Mouse (Mus musculus) ovary, postnatal 14 days (tissue): ENCODE results near the gene Gm648.
"Not testable (repeated sequence)": the region's sequence is repeated elsewhere in the genome, so short reads cannot be mapped to it uniquely, and the experiment has no call there.

Experiments used
- DNase-seq: peaks from one replicate; pipeline ENCODE4 v3.0.0; 2022; ENCODE audit warnings: low spot score

Gm648 gene

GRCm38 (mm10) chrX:56549506-56549905 lies at the start of gene Gm648:
Gm648 (minus strand) TSS chrX:56549606.
- no peak for DNase-seq

- DNase-seq = peak; percentile 80
Observed at GRCm38 (mm10) chrX:56597887-56598640, 48.7 kb upstream of the Gm648 start, which contains the start of gene Mmgt1. Mmgt1 (minus strand) TSS chrX:56598069.

GRCm38 (mm10) chrX:56597219-56597886 lies 47.9 kb upstream of the Gm648 start:
- DNase-seq = no peak

DNA sequence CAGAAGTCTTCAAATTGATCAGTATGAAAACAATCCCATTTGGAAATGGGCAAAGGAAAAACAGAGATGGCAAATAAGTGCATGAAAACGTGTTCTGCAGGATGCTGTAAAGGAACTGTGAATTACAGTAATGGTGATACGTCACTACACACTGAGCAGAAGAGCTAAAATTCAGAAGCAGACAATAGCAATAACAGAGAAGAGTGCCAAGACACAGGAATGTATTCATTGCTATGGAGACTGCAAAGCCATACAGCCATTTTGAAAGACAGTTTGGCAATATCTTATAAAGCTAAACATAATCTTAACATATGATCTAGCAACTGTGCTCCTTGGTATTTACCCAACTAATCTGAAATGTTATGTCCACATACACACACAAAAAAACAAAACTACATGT lies 28.8 kb upstream of the Gm648 start:
- DNase-seq = no peak

DNA sequence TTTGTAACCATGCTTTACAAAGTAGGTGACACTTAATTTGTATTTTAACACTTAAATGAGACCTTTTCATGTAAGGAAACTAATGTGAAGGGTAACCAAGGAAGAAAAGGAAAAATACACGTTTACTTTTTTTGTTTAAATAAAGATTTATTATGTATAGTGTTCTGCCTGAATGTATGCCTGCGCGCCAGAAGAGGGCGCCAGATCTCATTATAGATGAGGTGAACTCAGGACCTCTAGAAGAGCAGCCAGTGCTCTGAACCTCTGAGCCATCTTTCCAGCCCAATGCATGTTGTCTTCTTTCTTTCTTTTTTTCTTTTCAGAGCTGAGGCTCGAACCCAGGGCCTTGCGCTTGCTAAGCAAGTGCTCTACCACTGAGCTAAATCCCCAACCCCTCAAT lies 23.1 kb upstream of the Gm648 start:
- no peak for DNase-seq

DNA sequence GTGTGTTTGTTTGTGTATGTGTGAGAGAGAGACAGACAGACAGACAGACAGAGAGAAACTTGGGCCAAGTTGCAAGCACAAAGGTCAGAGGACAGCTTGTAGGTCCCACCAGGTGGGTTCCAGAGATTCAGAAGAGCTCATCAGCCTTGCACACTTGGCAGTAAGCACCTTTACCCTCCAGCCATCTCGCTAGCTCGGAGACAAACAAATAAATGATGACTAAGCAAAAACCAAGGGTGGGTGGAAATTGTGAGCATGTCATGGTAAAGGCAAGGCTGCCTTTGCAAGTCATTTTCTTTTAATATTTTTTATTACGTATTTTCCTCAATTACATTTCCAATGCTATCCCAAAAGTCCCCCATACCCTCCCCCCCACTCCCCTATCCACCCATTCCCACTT lies 4.2 kb upstream of the Gm648 start:
- DNase-seq = no peak

GRCm38 (mm10) chrX:56537162-56537561 lies 12.2 kb downstream of the Gm648 start:
- DNase-seq = peak; percentile 4

DNA sequence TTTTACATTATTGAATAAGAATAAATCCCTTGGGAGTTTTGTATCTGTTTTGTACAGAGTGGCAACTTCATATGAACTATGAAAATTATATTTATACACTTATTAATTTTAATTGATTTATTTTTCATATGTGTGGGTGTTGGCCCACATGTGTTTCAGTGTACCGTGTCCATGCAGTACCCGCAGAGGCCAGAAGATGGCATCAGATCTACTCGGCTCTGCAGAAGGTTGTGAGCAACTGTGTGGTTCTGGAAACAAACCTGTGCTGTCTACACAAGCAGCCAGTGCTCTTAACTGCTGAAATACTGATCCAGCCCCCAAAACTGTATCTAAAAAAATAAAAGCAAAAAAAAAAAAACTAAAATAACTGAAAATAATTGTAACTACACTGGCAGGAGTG lies 18.1 kb downstream of the Gm648 start:
- peak; percentile 44 for DNase-seq

DNA sequence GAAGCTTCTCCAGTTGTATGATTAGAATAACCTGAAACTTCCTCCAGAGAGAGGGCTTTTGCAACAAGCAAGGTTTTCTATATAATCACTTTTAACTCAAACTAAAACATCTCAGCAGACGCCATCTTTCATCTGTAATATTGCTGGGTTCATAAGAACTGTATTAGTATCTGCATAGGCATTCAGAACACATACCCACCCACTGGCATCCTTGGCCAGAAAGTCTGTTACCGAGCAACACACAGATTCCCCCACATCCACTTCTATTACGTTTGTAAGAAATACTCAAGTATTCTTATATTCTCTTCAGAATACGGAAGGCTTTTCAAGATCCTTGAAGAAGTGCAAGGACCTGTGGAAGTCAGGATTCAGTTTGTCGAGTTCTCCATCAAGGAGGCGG lies 25.0 kb downstream of the Gm648 start, which contains the start of gene Gm10477:
Gene Gm10477, plus strand, starts transcription at position 301 of the 400 bp plus-strand sequence.
- not testable (repeated sequence) for DNase-seq

- no peak for DNase-seq
Observed at GRCm38 (mm10) chrX:56497241-56497640, 52.2 kb downstream of the Gm648 start.
